Mouse (Mus musculus): ENCODE data around the gene Trpm3.
A peak's percentile ranks its signal among the peaks of the same experiment; 100 is the strongest.
"Not testable (repeated sequence)": the region's sequence is repeated elsewhere in the genome, so short reads cannot be mapped to it uniquely, and the experiment has no call there.

Gene Trpm3

GRCm38 (mm10) chr19:22848783-22849576, 710.1 kb downstream of the Trpm3 start:
- no peak for DNase-seq (ENCODE audit: low spot score)

- not testable (repeated sequence) for DNase-seq (ENCODE audit: low spot score)
Observed at GRCm38 (mm10) chr19:22851423-22851822, 712.6 kb downstream of the Trpm3 start.

- DNase-seq (ENCODE audit: low spot score): no peak
Observed at GRCm38 (mm10) chr19:22859644-22860043, 720.8 kb downstream of the Trpm3 start.

- no peak for DNase-seq (ENCODE audit: low spot score)
Observed at GRCm38 (mm10) chr19:22867456-22867855, 728.6 kb downstream of the Trpm3 start.

- no peak for DNase-seq (ENCODE audit: low spot score)
Observed at GRCm38 (mm10) chr19:22869853-22870252, 731.0 kb downstream of the Trpm3 start.

GRCm38 (mm10) chr19:22872456-22872855, 733.6 kb downstream of the Trpm3 start:
- DNase-seq (ENCODE audit: low spot score): no peak

- DNase-seq (ENCODE audit: low spot score): no peak
Observed at GRCm38 (mm10) chr19:22880199-22880598, 741.4 kb downstream of the Trpm3 start.

- DNase-seq (ENCODE audit: low spot score): no peak
Observed at GRCm38 (mm10) chr19:22882670-22883111, 743.8 kb downstream of the Trpm3 start.

GRCm38 (mm10) chr19:22883154-22883553, 744.3 kb downstream of the Trpm3 start:
- no peak for DNase-seq (ENCODE audit: low spot score)

- no peak for DNase-seq (ENCODE audit: low spot score)
Observed at GRCm38 (mm10) chr19:22883744-22884317, 745.0 kb downstream of the Trpm3 start.

- DNase-seq (ENCODE audit: low spot score): no peak
Observed at GRCm38 (mm10) chr19:22884357-22884756, 745.5 kb downstream of the Trpm3 start.

- DNase-seq (ENCODE audit: low spot score): no peak
Observed at GRCm38 (mm10) chr19:22885051-22885450, 746.2 kb downstream of the Trpm3 start.

GRCm38 (mm10) chr19:22901892-22902291, 763.0 kb downstream of the Trpm3 start:
- no peak for DNase-seq (ENCODE audit: low spot score)

- no peak for DNase-seq (ENCODE audit: low spot score)
Observed at GRCm38 (mm10) chr19:22902386-22902785, 763.5 kb downstream of the Trpm3 start.

GRCm38 (mm10) chr19:22905066-22905482, 766.2 kb downstream of the Trpm3 start:
- DNase-seq (ENCODE audit: low spot score): peak; percentile 50

- DNase-seq (ENCODE audit: low spot score): no peak
Observed at GRCm38 (mm10) chr19:22910686-22911085, 771.8 kb downstream of the Trpm3 start.

- no peak for DNase-seq (ENCODE audit: low spot score)
Observed at GRCm38 (mm10) chr19:22912971-22913370, 774.1 kb downstream of the Trpm3 start.

- peak; percentile 76 for DNase-seq (ENCODE audit: low spot score)
Observed at GRCm38 (mm10) chr19:22915868-22916642, 777.2 kb downstream of the Trpm3 start.

GRCm38 (mm10) chr19:22916643-22917344, 777.9 kb downstream of the Trpm3 start:
- peak; percentile 92 for DNase-seq (ENCODE audit: low spot score)

- no peak for DNase-seq (ENCODE audit: low spot score)
Observed at GRCm38 (mm10) chr19:22917345-22917735, 778.5 kb downstream of the Trpm3 start.

GRCm38 (mm10) chr19:22920949-22921348, 782.1 kb downstream of the Trpm3 start:
- DNase-seq (ENCODE audit: low spot score): no peak
